Mouse (Mus musculus) G1E (cell line): ENCODE results near the gene Pitpna. TPM values are rescaled to one million over a fixed set of nuclear protein-coding genes. Genes with fewer than 3 reads are reported as not detected.

Experiments used
- ATAC-seq: 2 replicates; pipeline ENCODE4 v1.8.0; 2016; ENCODE audit warnings: mild to moderate bottlenecking; ENCODE audit not compliant: insufficient number of reproducible peaks, poor library complexity, low FRiP score, severe bottlenecking; ENCODE audit errors: extremely low read depth
- DNase-seq: peaks from one replicate; pipeline ENCODE4 v3.0.0; 2012; ENCODE audit warnings: low spot score
- H3K27me3 ChIP-seq: 2 replicates; pipeline ENCODE4 v1.6.1; 2012; ENCODE audit warnings: mild to moderate bottlenecking, low read length, inconsistent platforms; ENCODE audit not compliant: insufficient read depth
- H3K36me3 ChIP-seq: replicated peaks from 2 replicates; pipeline ENCODE3; 2012; ENCODE audit warnings: mild to moderate bottlenecking, inconsistent platforms
- H3K4me1 ChIP-seq: 2 replicates; pipeline ENCODE4 v1.6.1; 2012; ENCODE audit warnings: low read depth, low read length, inconsistent platforms, mixed read lengths; ENCODE audit not compliant: insufficient read depth
- H3K4me3 ChIP-seq: 2 replicates; pipeline ENCODE4 v1.5.1; 2012; ENCODE audit warnings: low read depth, mild to moderate bottlenecking, inconsistent platforms, low read length, moderate library complexity, mixed read lengths
- H3K9me3 ChIP-seq: replicated peaks from 2 replicates; pipeline ENCODE4 v1.6.1; 2012; ENCODE audit warnings: inconsistent platforms
- CTCF ChIP-seq: IDR thresholded peaks from 2 replicates; pipeline ENCODE4 v1.5.1; 2012; ENCODE audit warnings: low read depth, low read length, inconsistent platforms, mixed read lengths
- GATA1 ChIP-seq: IDR thresholded peaks from 2 replicates; pipeline ENCODE4 v1.6.1; 2012; ENCODE audit warnings: borderline replicate concordance, low read length, inconsistent platforms, mixed read lengths
- GATA2 ChIP-seq: IDR thresholded peaks from 2 replicates; pipeline ENCODE4 v1.6.1; 2012; ENCODE audit warnings: low read depth, low read length, inconsistent platforms, borderline replicate concordance
- POLR2AphosphoS5 ChIP-seq: IDR thresholded peaks from 2 replicates; pipeline ENCODE4 v1.6.1; 2012; ENCODE audit warnings: low read depth, low read length, inconsistent platforms; ENCODE audit not compliant: insufficient replicate concordance
- TAL1 ChIP-seq: conservative IDR thresholded peaks from 2 replicates; pipeline ENCODE4 v1.6.1; 2012; ENCODE audit warnings: low read depth, low read length, inconsistent platforms, mixed read lengths
- polyA plus RNA-seq: library from polyadenylated mRNA; stranded (reverse); fragments of >175 nt; gene quantifications from 2 replicates; pipeline ENCODE4 v1.2.3, GENCODE M21; 2012
- total RNA-seq, 2 experiments: library from RNA; stranded (forward) in 1 of 2; stranded (reverse) in 1 of 2; fragments of 200-1000 nt in 1 of 2; fragments of >200 nt in 1 of 2; fragmentation: Nextera tagmentation in 1 of 2; gene quantifications; 2 replicates each; pipeline ENCODE4 v1.2.3; 2014 to 2017

Pitpna gene
- total and polyA plus RNA-seq, 3 experiments = 24.5 to 97.5 (median 43.2) TPM

DNA sequence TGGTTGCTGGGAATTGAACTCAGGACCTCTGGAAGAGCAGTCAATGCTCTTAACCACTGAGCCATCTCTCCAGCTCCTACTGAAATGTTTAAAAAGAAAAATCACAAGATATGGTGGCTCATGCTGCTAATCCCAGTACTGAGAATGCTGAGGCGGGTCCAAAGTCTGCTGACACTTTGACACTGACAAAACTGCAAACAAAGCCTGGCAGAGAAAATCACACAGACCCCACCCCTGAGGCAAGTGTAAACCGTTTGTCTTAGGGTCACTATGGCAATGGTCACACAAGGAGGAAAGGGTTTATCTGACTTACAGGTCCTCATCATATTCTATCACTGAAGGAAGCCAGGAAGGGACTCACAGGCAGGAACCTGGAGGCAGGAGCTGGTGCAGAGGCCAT is 27.7 kb downstream of the Pitpna start:
- ATAC-seq = no peak
- no peak for DNase-seq
- H3K4me1 ChIP-seq = no peaks in the 10 kb centered on the region
- H3K36me3 ChIP-seq = peaks cover 76% of the 10 kb centered on the region
- no peaks in the 10 kb centered on the region for H3K9me3 ChIP-seq
- no peak overlapping the region for H3K4me3 ChIP-seq
- no peaks in the 10 kb centered on the region for H3K27me3 ChIP-seq
- TF ChIP-seq CTCF = no peak
- no peak for TF ChIP-seq GATA2
- TF ChIP-seq POLR2AphosphoS5 = no peak
- TF ChIP-seq TAL1 = no peak
- no peak for TF ChIP-seq GATA1

DNA sequence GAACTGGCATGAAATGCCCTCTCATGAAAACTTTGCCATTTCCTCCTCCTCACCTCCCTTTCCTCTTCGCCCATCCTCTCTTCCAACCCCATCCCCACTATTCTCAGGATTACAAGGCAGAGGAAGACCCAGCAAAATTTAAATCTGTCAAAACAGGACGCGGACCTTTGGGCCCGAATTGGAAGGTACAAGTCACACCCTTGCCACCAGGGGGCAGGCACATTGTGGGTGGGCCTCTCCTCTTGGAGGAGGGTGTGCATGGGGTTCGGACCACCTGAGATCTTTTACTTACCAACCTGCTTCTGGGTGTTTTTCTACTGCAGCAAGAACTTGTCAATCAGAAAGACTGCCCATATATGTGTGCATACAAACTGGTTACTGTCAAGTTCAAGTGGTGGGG is 31.2 kb downstream of the Pitpna start:
- DNase-seq (no peak), ATAC-seq (no peak)
- H3K4me1 ChIP-seq = peaks cover 19% of the 10 kb centered on the region
- H3K4me3 ChIP-seq = no peak overlapping the region
- TF ChIP-seq CTCF (0 out of 2 replicates have a peak, but pooled peaks have one; percentile 26), POLR2AphosphoS5 (no peak)
- H3K36me3 ChIP-seq = peaks cover 75% of the 10 kb centered on the region
- no peaks in the 10 kb centered on the region for H3K9me3 ChIP-seq
- no peaks in the 10 kb centered on the region for H3K27me3 ChIP-seq

DNA sequence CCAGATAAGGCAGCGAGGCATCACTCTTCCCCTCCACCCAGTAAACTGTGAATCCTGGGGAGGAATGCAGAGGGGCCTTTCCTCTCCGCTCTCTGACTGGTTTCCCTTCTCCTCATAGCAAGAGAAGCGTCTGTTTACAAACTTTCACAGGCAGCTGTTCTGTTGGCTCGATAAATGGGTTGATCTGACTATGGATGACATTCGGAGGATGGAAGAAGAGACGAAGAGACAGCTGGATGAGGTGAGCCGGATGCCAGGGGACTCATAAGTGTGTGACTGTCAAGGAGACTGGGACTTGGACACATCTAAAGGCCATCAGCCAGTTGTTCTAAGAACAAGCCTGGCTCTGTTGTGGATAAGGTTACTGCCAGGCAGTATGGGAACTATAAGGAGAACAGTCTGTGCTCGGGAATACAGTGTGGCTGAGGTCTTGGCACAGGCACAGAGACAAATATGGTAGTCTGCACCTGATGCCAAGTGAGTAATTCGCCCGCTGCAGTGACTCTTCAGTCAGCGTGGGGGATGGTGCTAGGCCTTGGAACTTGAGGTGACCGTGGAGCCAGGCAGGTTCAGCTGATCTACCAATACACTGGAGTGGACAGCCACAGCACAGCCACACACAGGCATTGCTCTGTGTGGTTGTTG is 32.4 kb downstream of the Pitpna start:
- no peaks in the 10 kb centered on the region for H3K27me3 ChIP-seq
- H3K36me3 ChIP-seq = peaks cover 76% of the 10 kb centered on the region
- TF ChIP-seq TAL1 (no peak), GATA1 (no peak), CTCF (no peak), GATA2 (no peak), POLR2AphosphoS5 (no peak)
- no peak for DNase-seq
- H3K9me3 ChIP-seq = no peaks in the 10 kb centered on the region
- peaks cover 21% of the 10 kb centered on the region for H3K4me1 ChIP-seq
- H3K4me3 ChIP-seq = no peak overlapping the region
- no peak for ATAC-seq

DNA sequence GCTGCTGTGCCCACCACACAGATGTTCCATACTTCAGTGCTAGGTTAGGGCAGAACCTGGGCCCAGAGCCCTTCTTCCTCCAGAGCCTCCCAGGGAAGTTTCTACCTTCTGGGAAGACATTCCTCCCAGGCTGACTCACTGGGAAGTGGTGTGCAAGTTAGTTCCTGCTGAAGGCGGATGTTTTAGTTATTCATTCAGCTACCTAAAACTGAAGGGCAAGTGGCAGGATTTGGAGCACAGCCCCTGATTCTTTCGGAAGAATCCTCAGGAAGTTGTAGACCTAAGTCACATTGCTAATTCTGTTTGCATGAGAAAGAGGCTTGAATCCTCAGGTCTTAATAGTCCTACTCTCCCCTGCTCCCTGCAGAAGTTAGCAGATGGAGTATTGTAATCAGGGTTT is 33.5 kb downstream of the Pitpna start:
- H3K4me3 ChIP-seq = no peak overlapping the region
- DNase-seq = no peak
- peaks cover 82% of the 10 kb centered on the region for H3K36me3 ChIP-seq
- no peaks in the 10 kb centered on the region for H3K9me3 ChIP-seq
- ATAC-seq = no peak
- H3K4me1 ChIP-seq = peaks cover 21% of the 10 kb centered on the region
- H3K27me3 ChIP-seq = no peaks in the 10 kb centered on the region
- no peak for TF ChIP-seq GATA2
- no peak for TF ChIP-seq CTCF
- no peak for TF ChIP-seq GATA1
- TF ChIP-seq TAL1 = no peak
- TF ChIP-seq POLR2AphosphoS5 = no peak

- Histone ChIP-seq H3K9me3 (no peaks in the 10 kb centered on the region), H3K27me3 (no peaks in the 10 kb centered on the region), H3K36me3 (peaks cover 85% of the 10 kb centered on the region), H3K4me1 (peaks cover 21% of the 10 kb centered on the region), H3K4me3 (no peak overlapping the region)
- DNase-seq (no peak), ATAC-seq (no peak)
- TF ChIP-seq TAL1 = no peak
- no peak for TF ChIP-seq GATA2
- TF ChIP-seq CTCF = no peak
- TF ChIP-seq GATA1 = no peak
- no peak for TF ChIP-seq POLR2AphosphoS5
Measured at GRCm38 (mm10) chr11:75622588-75623329, 34.9 kb downstream of the Pitpna start.

GRCm38 (mm10) chr11:75624102-75624554 is 36.2 kb downstream of the Pitpna start:
- no peak for TF ChIP-seq POLR2AphosphoS5
- TF ChIP-seq TAL1 = no peak
- no peak for TF ChIP-seq GATA1
- no peak for TF ChIP-seq CTCF
- TF ChIP-seq GATA2 = no peak
- H3K36me3 ChIP-seq = peaks cover 82% of the 10 kb centered on the region
- H3K27me3 ChIP-seq = no peaks in the 10 kb centered on the region
- ATAC-seq (no peak), DNase-seq (no peak)
- no peak overlapping the region for H3K4me3 ChIP-seq
- H3K4me1 ChIP-seq = peaks cover 21% of the 10 kb centered on the region
- H3K9me3 ChIP-seq = no peaks in the 10 kb centered on the region
